Mouse (Mus musculus) Muller cell, postnatal 12 days (primary cell): ENCODE data around the gene Ero1l.

Experiments
- DNase-seq: peaks from one replicate; pipeline ENCODE4 v3.0.0-alpha.2; 2015; ENCODE audit errors: inconsistent ontology term

Gene Ero1l

GRCm38 (mm10) chr14:45305852-45306251 is 12.7 kb downstream of the Ero1l start:
- DNase-seq = no peak

GRCm38 (mm10) chr14:45304389-45304788 is 14.2 kb downstream of the Ero1l start:
- no peak for DNase-seq

- no peak for DNase-seq
Observed at GRCm38 (mm10) chr14:45303939-45304338, 14.6 kb downstream of the Ero1l start.

- no peak for DNase-seq
Observed at GRCm38 (mm10) chr14:45291608-45292007, 27.0 kb downstream of the Ero1l start.

- no peak for DNase-seq
Observed at GRCm38 (mm10) chr14:45282066-45282465, 36.5 kb downstream of the Ero1l start.

- DNase-seq = no peak
Observed at GRCm38 (mm10) chr14:45275816-45276215, 42.8 kb downstream of the Ero1l start.

GRCm38 (mm10) chr14:45263831-45264592 is 54.6 kb downstream of the Ero1l start:
- DNase-seq = no peak

GRCm38 (mm10) chr14:45251548-45252076 is 67.0 kb downstream of the Ero1l start:
- DNase-seq = no peak

GRCm38 (mm10) chr14:45241613-45242012 is 77.0 kb downstream of the Ero1l start:
- no peak for DNase-seq

GRCm38 (mm10) chr14:45239042-45239441 is 79.5 kb downstream of the Ero1l start:
- DNase-seq = no peak
